ENCODE assay signal across 8 mouse cellular contexts in genomic region chr7:140953800-140954732, GRCm38 (mm10). TPM values are rescaled to one million over a fixed set of nuclear protein-coding genes. Genes with fewer than 3 reads are reported as not detected.
DNase-seq lines count a peak whose midpoint lies in the region; ATAC-seq lines count a peak whose summit lies in the region.

No protein-coding gene starts in this region.

- peak overlapping the region; percentile 56 for H3K4me3 ChIP-seq in heart, embryonic 11.5 days (ENCODE audit: low read depth, low read length)
- no peak overlapping the region; the same call in 1 of the 2 replicates for H3K4me3 ChIP-seq in forebrain, embryonic 11.5 days (ENCODE audit: low read depth, low read length)
- H3K4me3 ChIP-seq in limb, embryonic 13.5 days = peak overlapping the region; percentile 70
- peak overlapping the region; percentile 41; the same call in 1 of the 2 replicates for H3K4me3 ChIP-seq in neural tube, embryonic 12.5 days

- DNase-seq in heart, adult 8-10 months (ENCODE audit: low spot score) = no peak
- no peak for DNase-seq in forebrain, embryonic 11.5 days (ENCODE audit: low spot score)
- no peak for DNase-seq in thymus, postnatal 4 days
- no peak for DNase-seq in urinary bladder, postnatal 25 days (ENCODE audit: low spot score)
- no peak for DNase-seq in layer of hippocampus, adult 9-10 months (ENCODE audit: low spot score)

- WGBS in heart, embryonic 11.5 days (ENCODE audit: insufficient replicate concordance) = 60% methylated on average over 15 of the region's 15 CpGs
- WGBS in forebrain, embryonic 11.5 days = 70% methylated on average over 15 of the region's 15 CpGs
- WGBS in limb, embryonic 13.5 days = 52% methylated on average over 15 of the region's 15 CpGs
- WGBS in neural tube, embryonic 12.5 days = 70% methylated on average over 15 of the region's 15 CpGs

- no peak for ATAC-seq in heart, embryonic 11.5 days (replicated peaks; ENCODE audit: insufficient number of reproducible peaks, low FRiP score, low TSS enrichment)
- no peak for ATAC-seq in forebrain, embryonic 11.5 days (replicated peaks; ENCODE audit: low FRiP score)
- no peak for ATAC-seq in limb, embryonic 13.5 days (ENCODE audit: low FRiP score, low read depth)
- ATAC-seq in neural tube, embryonic 12.5 days (ENCODE audit: low FRiP score, low read depth) = no peak

- H3K4me1 ChIP-seq in heart, embryonic 11.5 days (ENCODE audit: control insufficient read depth, insufficient read depth, low read length) = peaks cover 4% of the 10 kb centered on the region
- H3K4me1 ChIP-seq in forebrain, embryonic 11.5 days (replicated peaks; ENCODE audit: control insufficient read depth, insufficient read depth, low read length) = peaks cover 10% of the 10 kb centered on the region; the same call in 1 of the 2 replicates
- peaks cover 67% of the 10 kb centered on the region for H3K4me1 ChIP-seq in limb, embryonic 13.5 days
- H3K4me1 ChIP-seq in neural tube, embryonic 12.5 days = peaks cover 30% of the 10 kb centered on the region

- H3K36me3 ChIP-seq in heart, embryonic 11.5 days (ENCODE audit: control insufficient read depth, insufficient read depth, low read length) = no peaks in the 10 kb centered on the region
- H3K36me3 ChIP-seq in forebrain, embryonic 11.5 days (ENCODE audit: control insufficient read depth, insufficient read depth, low read length) = no peaks in the 10 kb centered on the region
- H3K36me3 ChIP-seq in limb, embryonic 13.5 days = peaks cover 29% of the 10 kb centered on the region
- H3K36me3 ChIP-seq in neural tube, embryonic 12.5 days = no peaks in the 10 kb centered on the region

- no peaks in the 10 kb centered on the region for H3K27me3 ChIP-seq in heart, embryonic 11.5 days (ENCODE audit: control insufficient read depth, insufficient read depth, low read length)
- H3K27me3 ChIP-seq in forebrain, embryonic 11.5 days (ENCODE audit: control insufficient read depth, insufficient read depth, low read length) = 0 out of 2 replicates have a peak, but pooled peaks cover 2% of the 10 kb centered on the region
- H3K27me3 ChIP-seq in limb, embryonic 13.5 days = no peaks in the 10 kb centered on the region
- H3K27me3 ChIP-seq in neural tube, embryonic 12.5 days (replicated peaks) = no peaks in the 10 kb centered on the region

- H3K4me2 ChIP-seq in heart, embryonic 11.5 days = peak overlapping the region; percentile 81
- H3K4me2 ChIP-seq in forebrain, embryonic 11.5 days (ENCODE audit: low read depth, low read length, severe bottlenecking) = peak overlapping the region; percentile 50; the same call in 1 of the 2 replicates
- peak overlapping the region; percentile 89 for H3K4me2 ChIP-seq in limb, embryonic 13.5 days (replicated peaks)
- H3K4me2 ChIP-seq in neural tube, embryonic 12.5 days (replicated peaks) = peak overlapping the region; percentile 60

- peak overlapping the region; percentile 28; the same call in 1 of the 2 replicates for H3K9ac ChIP-seq in heart, embryonic 11.5 days (ENCODE audit: low read depth, low read length)
- no peak overlapping the region for H3K9ac ChIP-seq in forebrain, embryonic 11.5 days (ENCODE audit: low read length)
- peak overlapping the region; percentile 82 for H3K9ac ChIP-seq in limb, embryonic 13.5 days
- H3K9ac ChIP-seq in neural tube, embryonic 12.5 days = no peak overlapping the region

- H3K27ac ChIP-seq in heart, embryonic 11.5 days (ENCODE audit: low read depth, low read length) = no peak overlapping the region
- no peak overlapping the region for H3K27ac ChIP-seq in forebrain, embryonic 11.5 days (ENCODE audit: low read depth, low read length)
- peak overlapping the region; percentile 99 for H3K27ac ChIP-seq in limb, embryonic 13.5 days
- no peak overlapping the region for H3K27ac ChIP-seq in neural tube, embryonic 12.5 days

- no peaks in the 10 kb centered on the region for H3K9me3 ChIP-seq in heart, embryonic 11.5 days (replicated peaks; ENCODE audit: control insufficient read depth, low read length)
- no peaks in the 10 kb centered on the region for H3K9me3 ChIP-seq in forebrain, embryonic 11.5 days (ENCODE audit: control insufficient read depth, low read length)
- H3K9me3 ChIP-seq in limb, embryonic 13.5 days = no peaks in the 10 kb centered on the region
- no peaks in the 10 kb centered on the region for H3K9me3 ChIP-seq in neural tube, embryonic 12.5 days

RNA-seq across cellular contexts. Expression of gene Gm45717, which starts 1.7 kb away (rescaled TPM):
- 0.46 TPM in 1 of 2 replicates, not detected in the other for polyA plus RNA-seq in heart, embryonic 11.5 days (2014; fragmentation: Nextera tagmentation; extraction: Ambion mirVana)
- not detected for total RNA-seq in heart, adult 8-10 months (2022)
- not detected in 2 replicates for polyA plus RNA-seq in forebrain, embryonic 11.5 days (2014; fragmentation: Nextera tagmentation; extraction: Ambion mirVana)
- not detected in 2 replicates for polyA plus RNA-seq in limb, embryonic 13.5 days (2015; fragmentation: Nextera tagmentation; extraction: Ambion mirVana)
- polyA plus RNA-seq in neural tube, embryonic 12.5 days (2016; fragmentation: Nextera tagmentation; extraction: Ambion mirVana) = 0.55 TPM in 1 of 2 replicates, not detected in the other

RNA-seq across cellular contexts. Expression of gene Ifitm2, which starts 1.7 kb away (rescaled TPM):
- 420 and 429 TPM in 2 replicates for polyA plus RNA-seq in heart, embryonic 11.5 days (2014; fragmentation: Nextera tagmentation; extraction: Ambion mirVana)
- total RNA-seq in heart, adult 8-10 months (2022) = 100 to 1,000 TPM in 1 of 4 experiments, 10 to 100 TPM in 3; 86.2 to 101 (median 90.3) TPM
- 225 and 231 TPM in 2 replicates for polyA plus RNA-seq in forebrain, embryonic 11.5 days (2014; fragmentation: Nextera tagmentation; extraction: Ambion mirVana)
- 1,181 and 1,271 TPM in 2 replicates for polyA plus RNA-seq in limb, embryonic 13.5 days (2015; fragmentation: Nextera tagmentation; extraction: Ambion mirVana)
- polyA plus RNA-seq in neural tube, embryonic 12.5 days (2016; fragmentation: Nextera tagmentation; extraction: Ambion mirVana) = 314 and 316 TPM in 2 replicates

RNA-seq across cellular contexts. Expression of gene Ifitm5, which starts 4.0 kb away (rescaled TPM):
- 0.34 TPM in 1 of 2 replicates, not detected in the other for polyA plus RNA-seq in heart, embryonic 11.5 days (2014; fragmentation: Nextera tagmentation; extraction: Ambion mirVana)
- total RNA-seq in heart, adult 8-10 months (2022) = under 1 TPM in 3 of 4 experiments, not detected in 1; 0.35 to 0.72 (median 0.37) TPM
- polyA plus RNA-seq in forebrain, embryonic 11.5 days (2014; fragmentation: Nextera tagmentation; extraction: Ambion mirVana) = 0.49 TPM in 1 of 2 replicates, not detected in the other
- polyA plus RNA-seq in limb, embryonic 13.5 days (2015; fragmentation: Nextera tagmentation; extraction: Ambion mirVana) = 10.7 and 15.2 TPM in 2 replicates
- polyA plus RNA-seq in neural tube, embryonic 12.5 days (2016; fragmentation: Nextera tagmentation; extraction: Ambion mirVana) = 1.2 and 1.6 TPM in 2 replicates

RNA-seq across cellular contexts. Expression of gene Pgghg, which starts 12.9 kb away (rescaled TPM):
- polyA plus RNA-seq in heart, embryonic 11.5 days (2014; fragmentation: Nextera tagmentation; extraction: Ambion mirVana) = 11.1 and 12.0 TPM in 2 replicates
- total RNA-seq in heart, adult 8-10 months (2022) = 1 to 10 TPM; 3.8 to 5.3 (median 4.3) TPM
- polyA plus RNA-seq in forebrain, embryonic 11.5 days (2014; fragmentation: Nextera tagmentation; extraction: Ambion mirVana) = 15.8 and 16.1 TPM in 2 replicates
- 25.9 and 28.0 TPM in 2 replicates for polyA plus RNA-seq in limb, embryonic 13.5 days (2015; fragmentation: Nextera tagmentation; extraction: Ambion mirVana)
- 11.2 and 12.2 TPM in 2 replicates for polyA plus RNA-seq in neural tube, embryonic 12.5 days (2016; fragmentation: Nextera tagmentation; extraction: Ambion mirVana)

RNA-seq across cellular contexts. Expression of gene Ifitm1, which starts 13.0 kb away (rescaled TPM):
- polyA plus RNA-seq in heart, embryonic 11.5 days (2014; fragmentation: Nextera tagmentation; extraction: Ambion mirVana) = 4.8 and 7.6 TPM in 2 replicates
- 1 to 10 TPM; 1.6 to 6.3 (median 5.0) TPM for total RNA-seq in heart, adult 8-10 months (2022)
- polyA plus RNA-seq in forebrain, embryonic 11.5 days (2014; fragmentation: Nextera tagmentation; extraction: Ambion mirVana) = 5.6 and 8.1 TPM in 2 replicates
- polyA plus RNA-seq in limb, embryonic 13.5 days (2015; fragmentation: Nextera tagmentation; extraction: Ambion mirVana) = 50.2 and 64.6 TPM in 2 replicates
- 10.1 and 13.6 TPM in 2 replicates for polyA plus RNA-seq in neural tube, embryonic 12.5 days (2016; fragmentation: Nextera tagmentation; extraction: Ambion mirVana)

Comparison
In these comparisons a context has a peak if more than half of its experiments do, and no peak if none do; other contexts are left out.
1. H3K9ac ChIP-seq: peak in heart, embryonic 11.5 days (single experiment) and limb, embryonic 13.5 days (single experiment); none in forebrain, embryonic 11.5 days (single experiment) and neural tube, embryonic 12.5 days (single experiment).
2. Peak in every context shown above with its lines, with median percentiles within 50 percentile points of each other: H3K4me2 ChIP-seq.